Mouse (Mus musculus) forelimb bud, embryonic 11.5 days (tissue): ENCODE measurements around the gene Ghitm.
"Not testable (repeated sequence)": the region's sequence is repeated elsewhere in the genome, so short reads cannot be mapped to it uniquely, and the experiment has no call there.

Experiments
- DNase-seq: peaks from one replicate; pipeline ENCODE4 v3.0.0-alpha.2; 2012; ENCODE audit warnings: low read depth, low spot score

Gene Ghitm

DNA sequence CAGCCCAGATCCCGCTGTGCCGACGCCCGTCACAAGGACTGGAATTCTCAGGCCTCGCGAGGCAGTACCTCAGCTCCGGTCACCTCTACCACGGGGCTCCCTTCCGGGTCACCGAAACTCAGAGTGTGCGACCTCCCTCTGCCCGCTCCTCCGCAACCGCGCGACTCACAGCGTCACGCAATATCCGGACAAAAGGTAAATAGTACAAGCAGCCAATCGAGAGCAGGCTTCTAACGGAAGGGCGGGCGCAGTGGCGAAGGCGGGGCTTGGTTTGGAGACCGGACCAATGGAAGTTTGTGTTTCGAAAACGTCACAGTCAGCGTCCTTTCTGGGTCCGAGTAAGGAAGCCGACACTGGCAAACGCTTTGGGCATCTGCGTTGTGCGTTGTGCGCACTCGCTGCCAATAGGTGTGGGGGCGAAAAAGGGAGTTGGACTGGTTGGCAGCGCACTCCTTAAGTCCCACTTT, at the start of gene Ghitm:
Gene Ghitm (minus strand): TSS at position 146 of the 467 bp plus-strand sequence.
- DNase-seq = peak; percentile 96

DNA sequence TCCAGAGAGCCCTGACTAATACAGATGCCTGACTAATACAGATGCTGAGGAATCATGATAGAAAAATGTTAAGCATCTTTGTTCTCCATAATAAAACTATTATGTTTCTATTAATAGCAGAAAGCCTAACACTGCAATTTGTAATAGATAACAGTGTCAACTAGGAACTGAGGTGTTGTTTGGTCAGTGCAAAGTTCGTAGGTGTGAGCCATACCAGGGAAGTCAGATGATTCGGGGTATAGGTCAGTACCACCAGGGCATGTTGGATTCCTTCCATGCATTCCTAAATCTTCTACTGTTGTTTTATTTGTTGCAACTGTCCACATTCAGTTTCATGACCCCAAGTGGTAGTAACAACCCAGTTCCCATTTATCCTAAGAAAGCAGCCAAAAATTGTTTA, 49.8 kb upstream of the Ghitm start:
- DNase-seq = no peak

- no peak for DNase-seq
These were observed 39.4 kb upstream of the Ghitm start for GRCm38 (mm10) chr14:37174484-37174883.

- peak; percentile 3 for DNase-seq
These were observed 30.3 kb upstream of the Ghitm start for GRCm38 (mm10) chr14:37165266-37165926.

- no peak for DNase-seq
These were observed 29.4 kb upstream of the Ghitm start for GRCm38 (mm10) chr14:37164392-37165032.

DNA sequence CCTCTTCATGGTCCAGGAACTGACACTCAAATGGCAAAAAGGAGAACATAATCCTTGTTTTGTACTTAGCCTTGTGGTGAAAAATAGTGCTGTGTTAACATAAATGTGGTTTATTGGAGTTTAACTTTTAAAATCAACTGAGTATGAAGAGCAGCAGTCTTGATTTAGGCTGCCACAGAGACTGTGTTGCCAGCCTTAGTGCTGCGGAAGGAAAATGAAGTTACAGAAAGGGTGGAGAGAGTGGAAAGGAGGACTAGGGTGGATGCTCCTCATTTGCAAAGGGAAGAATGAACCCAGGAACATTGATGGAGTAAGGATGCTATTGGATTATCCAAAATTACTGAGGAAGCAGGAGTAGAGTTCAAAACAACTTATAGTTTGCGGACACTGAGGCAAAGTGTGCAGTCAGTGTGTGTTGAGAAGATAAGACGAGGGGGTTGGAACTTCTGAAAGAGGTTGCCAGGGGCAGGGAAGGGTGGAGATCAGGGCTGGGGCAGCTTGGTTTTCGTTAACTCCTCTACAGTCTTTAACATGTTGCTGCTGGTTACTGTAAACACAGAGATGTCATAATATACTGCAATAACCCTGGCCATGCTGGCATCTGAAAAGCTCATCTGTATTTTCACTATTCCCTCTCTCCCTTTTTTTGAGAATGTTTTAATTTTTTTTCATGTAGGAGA, 28.3 kb upstream of the Ghitm start:
- DNase-seq = no peak

GRCm38 (mm10) chr14:37154391-37154790, 19.3 kb upstream of the Ghitm start:
- DNase-seq = no peak

GRCm38 (mm10) chr14:37139051-37139710, 4.1 kb upstream of the Ghitm start:
- no peak for DNase-seq

DNA sequence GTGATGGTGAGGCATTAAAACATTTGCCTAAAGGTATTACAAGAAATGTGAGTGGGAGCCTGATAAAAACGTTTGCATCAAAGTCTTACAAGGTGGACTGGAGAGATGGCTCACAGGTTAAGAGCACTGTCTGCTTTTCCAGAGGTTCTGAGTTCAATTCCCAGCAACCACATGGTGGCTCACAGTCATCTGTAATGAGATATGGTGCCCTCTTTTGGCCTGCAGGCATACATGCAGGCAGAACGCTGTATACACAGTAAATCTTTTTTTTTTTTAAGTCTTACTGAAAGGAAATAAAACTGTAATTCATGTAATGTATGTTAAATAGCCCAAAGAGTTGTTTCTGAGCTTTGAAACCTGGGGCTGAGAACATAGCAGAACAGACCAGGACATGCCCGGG, 2.5 kb upstream of the Ghitm start:
- DNase-seq = not testable (repeated sequence)

- no peak for DNase-seq
These were observed 1.0 kb upstream of the Ghitm start for GRCm38 (mm10) chr14:37136110-37136509.

- DNase-seq = no peak
These were observed 599 bp upstream of the Ghitm start for GRCm38 (mm10) chr14:37135671-37136070.

- DNase-seq = no peak
These were observed 557 bp downstream of the Ghitm start for GRCm38 (mm10) chr14:37134304-37135126.

GRCm38 (mm10) chr14:37127652-37128051, 7.4 kb downstream of the Ghitm start:
- peak; percentile 41 for DNase-seq

GRCm38 (mm10) chr14:37119233-37119632, 15.8 kb downstream of the Ghitm start:
- no peak for DNase-seq

- no peak for DNase-seq
These were observed 21.1 kb downstream of the Ghitm start, which contains the start of gene 2610528A11Rik for GRCm38 (mm10) chr14:37113922-37114321. 2610528A11Rik (minus strand) TSS chr14:37114022.

DNA sequence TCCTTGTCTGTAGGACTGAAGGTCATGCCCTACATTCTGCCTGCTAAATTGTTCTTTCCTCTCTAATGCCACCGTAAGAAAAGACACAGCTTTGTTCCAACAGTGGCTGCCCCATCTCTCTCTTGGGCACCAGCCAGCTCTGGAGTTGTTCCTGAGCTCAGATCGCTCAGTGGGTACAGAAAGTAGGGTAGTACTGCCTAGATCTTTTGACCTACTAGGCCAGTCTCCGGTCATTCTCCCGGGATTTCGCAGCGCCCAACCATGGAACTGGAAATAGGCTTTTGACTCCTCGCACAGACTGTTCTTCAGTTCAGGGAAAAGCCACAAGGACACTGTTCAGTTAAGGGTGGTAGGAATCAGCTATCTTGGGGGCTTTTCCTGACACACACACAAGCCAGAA, 22.1 kb downstream of the Ghitm start:
- DNase-seq = no peak

DNA sequence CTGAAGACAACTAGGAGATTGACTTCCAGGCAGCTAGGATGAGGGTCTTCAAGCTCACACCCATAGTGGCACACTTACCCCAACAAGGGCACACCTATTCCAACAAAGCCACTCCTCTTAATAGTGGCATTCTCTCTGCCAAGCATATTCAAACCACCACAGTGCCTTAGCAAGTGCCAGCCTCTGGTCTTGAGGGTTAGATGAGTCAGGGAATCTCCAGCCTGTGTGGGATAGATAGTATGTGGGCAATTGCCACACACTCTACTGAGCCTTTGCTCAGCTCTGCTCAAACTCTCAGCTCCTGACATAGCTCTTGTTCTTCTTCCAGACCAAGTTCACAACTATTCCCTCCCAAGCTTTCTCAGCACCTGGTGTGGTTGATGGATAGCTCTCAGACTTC, 23.7 kb downstream of the Ghitm start:
- DNase-seq = no peak

DNA sequence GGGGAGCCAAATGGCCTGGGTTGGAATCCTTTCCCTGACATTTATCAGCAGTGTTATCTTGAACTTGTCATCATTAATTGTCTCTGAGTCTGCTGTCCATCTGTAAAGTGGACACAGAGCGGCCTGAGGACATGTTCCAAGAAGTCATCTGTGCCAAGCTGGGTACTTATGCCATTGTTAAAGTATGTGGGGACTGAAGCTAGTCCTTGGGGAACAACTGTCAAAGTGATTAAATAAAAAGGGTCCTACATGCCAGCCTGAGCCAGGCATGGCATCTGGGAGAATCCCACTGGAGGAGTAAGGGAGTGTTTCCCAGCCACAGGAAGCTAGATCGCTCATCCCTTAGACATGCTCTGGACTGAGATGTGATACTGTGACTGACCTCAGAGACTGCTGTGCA, 24.6 kb downstream of the Ghitm start:
- DNase-seq = no peak

DNA sequence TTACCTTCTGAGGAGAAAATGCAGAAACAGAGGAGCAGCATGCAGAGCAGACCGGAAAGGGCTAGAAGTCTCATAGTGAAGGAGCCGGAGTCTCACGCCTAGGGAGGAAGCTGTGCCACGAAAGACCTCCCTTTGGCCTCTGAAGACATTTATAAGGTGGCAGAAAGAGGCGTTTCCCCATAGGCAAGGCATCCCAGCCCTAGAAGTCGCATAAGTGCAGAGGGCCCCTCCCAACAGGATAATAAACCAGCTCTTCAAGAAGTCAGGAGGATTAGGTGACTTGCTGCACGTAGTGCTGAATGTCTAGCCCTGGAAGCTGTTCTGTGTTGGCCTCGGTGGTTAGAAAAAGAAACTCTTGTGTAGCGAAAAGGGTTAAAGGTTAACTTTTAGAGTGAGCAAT, 25.1 kb downstream of the Ghitm start:
- peak; percentile 35 for DNase-seq

DNA sequence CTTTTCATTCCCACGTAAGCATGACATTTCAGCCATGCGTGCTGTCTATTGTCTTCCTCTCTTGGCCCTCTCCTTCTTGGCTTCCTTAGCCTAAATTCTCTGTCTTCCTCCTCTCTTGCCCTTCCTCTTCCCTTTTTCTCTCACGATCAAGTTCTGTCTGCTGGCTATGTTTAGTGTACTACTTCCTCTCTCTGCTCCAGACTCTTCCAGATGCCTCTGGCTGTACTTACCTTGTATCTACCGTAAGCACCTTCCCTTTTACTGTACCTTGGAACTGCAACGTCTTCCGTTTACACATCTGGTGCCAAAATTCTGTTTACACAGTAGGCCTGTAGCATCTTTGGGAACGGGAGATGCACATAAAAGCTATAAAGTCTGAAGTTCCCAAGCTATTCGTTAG, 25.6 kb downstream of the Ghitm start:
- DNase-seq = no peak

- no peak for DNase-seq
These were observed 29.2 kb downstream of the Ghitm start for GRCm38 (mm10) chr14:37105846-37106245.
